Mouse (Mus musculus): ENCODE measurements at regions not wholly inside any gene's neighbourhood (a gene's known extent, or its start where the extent isn't known, plus 50 kb on each side); places are given as distances from the start of the nearest gene placed in this dataset.

GRCm38 (mm10) chr8:18536059-18536458 is 442.0 kb downstream of the Defb40 start:
- TF ChIP-seq POLR2AphosphoS2 (IDR thresholded peaks at IDR 0.05; ENCODE audit: low read length), result no peak
- no peak for TF ChIP-seq GABPA (IDR thresholded peaks at IDR 0.05; ENCODE audit: low read depth, low read length)
- no peak for TF ChIP-seq NELFE (IDR thresholded peaks at IDR 0.05; ENCODE audit: low read depth, low read length)
- TF ChIP-seq ZMIZ1 (IDR thresholded peaks at IDR 0.05; ENCODE audit: low read depth, low read length), result no peak
- no peak for TF ChIP-seq POLR2AphosphoS5 (IDR thresholded peaks at IDR 0.05; ENCODE audit: borderline replicate concordance, low read depth, low read length)
- H3K9me3 ChIP-seq (replicated peaks; ENCODE audit: insufficient read depth, low read length), result no peaks in the 10 kb centered on the region
- no peak overlapping the region for H3K27ac ChIP-seq (ENCODE audit: control insufficient read depth, low read depth, low read length)
- H3K36me3 ChIP-seq (ENCODE audit: control insufficient read depth in 1 of 2, insufficient read depth in 2 of 2, low read length in 2 of 2), result no peaks in the 10 kb centered on the region
- no peaks in the 10 kb centered on the region for H3K4me1 ChIP-seq (ENCODE audit: control insufficient read depth in 1 of 2, insufficient read depth in 2 of 2, low read length in 2 of 2)
- H3K27me3 ChIP-seq (ENCODE audit: control insufficient read depth in 1 of 2, insufficient read depth in 2 of 2, low read length in 2 of 2), result no peaks in the 10 kb centered on the region
- H3K4me3 ChIP-seq (ENCODE audit: control insufficient read depth in 1 of 2, insufficient read depth in 1 of 2, low read depth in 2 of 2, low read length in 2 of 2), result no peak overlapping the region
- no peaks in the 10 kb centered on the region for H3K79me2 ChIP-seq (ENCODE audit: control insufficient read depth, insufficient read depth, low read length, poor library complexity)
- DNase-seq (ENCODE audit: low read depth, low spot score), result no peak
- no peak overlapping the region for H3K9ac ChIP-seq (ENCODE audit: control insufficient read depth, low read depth, low read length, poor library complexity, severe bottlenecking)

- no peak for DNase-seq (ENCODE audit: low read depth, low spot score)
- no peak for TF ChIP-seq MXI1 (IDR thresholded peaks at IDR 0.05; ENCODE audit: low read depth, low read length)
- H3K4me1 ChIP-seq (ENCODE audit: control insufficient read depth in 1 of 2, insufficient read depth in 2 of 2, low read length in 2 of 2), result no peaks in the 10 kb centered on the region
Measured at GRCm38 (mm10) chr8:18528120-18528519, 449.9 kb downstream of the Defb40 start.

GRCm38 (mm10) chr8:18512409-18512808 is 465.6 kb downstream of the Defb40 start:
- Histone ChIP-seq H3K27ac (ENCODE audit: control insufficient read depth, low read depth, low read length) (no peak overlapping the region), H3K79me2 (ENCODE audit: control insufficient read depth, insufficient read depth, low read length, poor library complexity) (no peaks in the 10 kb centered on the region), H3K9me3 (replicated peaks; ENCODE audit: insufficient read depth, low read length) (no peaks in the 10 kb centered on the region), H3K9ac (ENCODE audit: control insufficient read depth, low read depth, low read length, poor library complexity, severe bottlenecking) (no peak overlapping the region), H3K4me1 (ENCODE audit: control insufficient read depth in 1 of 2, insufficient read depth in 2 of 2, low read length in 2 of 2) (no peaks in the 10 kb centered on the region), H3K4me3 (ENCODE audit: control insufficient read depth in 1 of 2, insufficient read depth in 1 of 2, low read depth in 2 of 2, low read length in 2 of 2) (no peak overlapping the region), H3K36me3 (ENCODE audit: control insufficient read depth in 1 of 2, insufficient read depth in 2 of 2, low read length in 2 of 2) (no peaks in the 10 kb centered on the region), H3K27me3 (ENCODE audit: control insufficient read depth in 1 of 2, insufficient read depth in 2 of 2, low read length in 2 of 2) (peaks cover 0 to 1% of the 10 kb centered on the region in 2 experiments; a peak in 1 of 4 replicates)
- TF ChIP-seq NRF1 (IDR thresholded peaks at IDR 0.05; ENCODE audit: insufficient read depth, low read depth, low read length, poor library complexity, severe bottlenecking) (no peak), EP300 (IDR thresholded peaks at IDR 0.05; ENCODE audit: low read depth in 1 of 2, low read length in 2 of 2) (no peak), ELF1 (IDR thresholded peaks at IDR 0.05; ENCODE audit: low read depth, low read length) (no peak), MYC (IDR thresholded peaks at IDR 0.05; ENCODE audit: low read depth, low read length) (no peak), TAL1 (IDR thresholded peaks at IDR 0.05; ENCODE audit: low read length) (no peak), TBP (IDR thresholded peaks at IDR 0.05; ENCODE audit: low read depth, low read length) (no peak), GABPA (IDR thresholded peaks at IDR 0.05; ENCODE audit: low read depth, low read length) (no peak), NELFE (IDR thresholded peaks at IDR 0.05; ENCODE audit: low read depth, low read length) (no peak)
- DNase-seq (ENCODE audit: low read depth, low spot score), result no peak

More at GRCm38 (mm10) chr8:18528120-18528519, 449.9 kb downstream of the Defb40 start:
- H3K27ac ChIP-seq (ENCODE audit: control insufficient read depth, low read depth, low read length), result no peak overlapping the region
- no peaks in the 10 kb centered on the region for H3K9me3 ChIP-seq (replicated peaks; ENCODE audit: insufficient read depth, low read length)
- no peaks in the 10 kb centered on the region for H3K79me2 ChIP-seq (ENCODE audit: control insufficient read depth, insufficient read depth, low read length, poor library complexity)
- no peak overlapping the region for H3K9ac ChIP-seq (ENCODE audit: control insufficient read depth, low read depth, low read length, poor library complexity, severe bottlenecking)
- H3K4me3 ChIP-seq (ENCODE audit: control insufficient read depth in 1 of 2, insufficient read depth in 1 of 2, low read depth in 2 of 2, low read length in 2 of 2), result no peak overlapping the region
- no peaks in the 10 kb centered on the region for H3K36me3 ChIP-seq (ENCODE audit: control insufficient read depth in 1 of 2, insufficient read depth in 2 of 2, low read length in 2 of 2)
- H3K27me3 ChIP-seq (ENCODE audit: control insufficient read depth in 1 of 2, insufficient read depth in 2 of 2, low read length in 2 of 2), result no peaks in the 10 kb centered on the region
